Mouse (Mus musculus) kidney, postnatal 10 days (tissue): ENCODE measurements around the gene Slco6c1.

Source experiments
- DNase-seq: peaks from one replicate; pipeline ENCODE4 v3.0.0; 2021; ENCODE audit warnings: mixed read lengths

Gene Slco6c1

DNA sequence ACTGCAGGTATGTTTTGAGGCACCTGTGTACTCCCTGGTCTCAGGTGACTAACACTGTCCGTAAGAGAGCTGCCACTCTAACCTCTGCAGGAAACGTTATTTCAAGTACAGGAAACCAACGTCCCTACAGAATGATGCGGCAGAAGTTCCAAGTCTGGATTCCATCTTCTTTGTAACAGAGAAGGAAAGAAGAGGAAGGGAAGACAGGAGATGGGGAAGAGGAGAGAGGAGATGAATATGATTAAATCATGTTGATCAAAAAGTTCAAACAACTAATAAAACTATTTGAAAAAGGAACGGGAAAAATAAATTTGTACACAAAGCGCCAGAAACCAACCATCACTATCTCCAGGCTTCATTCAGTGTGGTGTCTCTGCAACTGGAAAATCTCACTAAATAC is at the start of gene Slco6c1:
Gene Slco6c1 (minus strand): TSS at position 101 of the 400 bp plus-strand sequence.
- no peak for DNase-seq

DNA sequence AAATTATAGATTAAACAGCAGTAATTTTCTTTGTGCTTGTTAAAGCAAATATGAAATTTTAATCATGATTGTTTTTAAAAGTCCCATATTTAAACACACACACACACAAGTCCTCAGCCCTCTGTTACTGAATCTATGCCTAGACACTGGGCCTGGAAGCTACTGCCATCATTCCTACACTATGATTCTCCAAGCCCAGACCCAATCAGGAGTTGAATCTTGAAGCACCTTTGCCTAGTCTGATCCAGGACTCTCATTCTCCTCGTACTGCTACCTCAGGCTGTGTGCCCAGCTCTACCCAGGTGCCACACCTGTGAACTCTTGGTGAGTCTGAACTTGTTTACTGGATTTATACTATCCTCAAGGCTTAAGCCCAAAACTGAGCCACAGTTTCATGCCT is 89.1 kb downstream of the Slco6c1 start:
- no peak for DNase-seq

DNA sequence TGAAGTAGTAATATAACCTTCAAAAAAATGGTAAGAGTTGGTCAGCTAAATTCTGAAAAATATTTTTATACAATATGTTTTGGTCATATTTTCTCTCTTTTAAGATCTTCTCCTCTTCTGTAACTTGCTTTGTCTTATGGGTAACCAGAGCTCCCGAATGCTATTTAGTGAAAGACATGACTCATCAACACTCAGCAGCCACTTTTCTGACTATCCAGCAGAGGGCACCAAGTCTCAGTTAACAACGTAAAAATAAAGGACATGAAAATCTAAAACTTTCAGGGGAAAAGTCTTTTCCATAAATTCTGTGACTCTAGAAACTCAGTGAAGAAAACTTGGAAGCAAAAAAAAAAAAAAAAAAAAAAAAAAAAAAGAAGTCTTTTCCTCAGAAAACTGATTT is 89.6 kb downstream of the Slco6c1 start:
- DNase-seq = peak; percentile 7

DNA sequence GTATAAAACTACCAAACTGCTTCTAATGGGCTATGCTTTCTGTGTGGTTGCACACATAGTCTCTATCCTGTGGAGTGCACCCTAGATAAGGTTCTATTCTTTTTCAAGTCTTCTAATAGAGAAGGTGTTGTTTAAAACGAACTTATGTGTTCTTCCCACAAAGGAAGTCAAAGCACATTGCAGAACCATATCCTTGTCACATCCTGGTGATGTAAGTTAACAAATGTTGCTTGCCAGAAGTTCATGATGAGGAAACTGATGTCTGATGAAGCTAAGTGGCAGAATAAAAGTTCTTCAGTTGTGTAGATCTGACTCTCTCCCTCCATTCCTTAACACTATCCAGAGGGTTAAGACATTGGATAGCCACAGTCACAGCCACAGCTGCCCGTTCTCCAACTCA is 90.1 kb downstream of the Slco6c1 start:
- no peak for DNase-seq

DNA sequence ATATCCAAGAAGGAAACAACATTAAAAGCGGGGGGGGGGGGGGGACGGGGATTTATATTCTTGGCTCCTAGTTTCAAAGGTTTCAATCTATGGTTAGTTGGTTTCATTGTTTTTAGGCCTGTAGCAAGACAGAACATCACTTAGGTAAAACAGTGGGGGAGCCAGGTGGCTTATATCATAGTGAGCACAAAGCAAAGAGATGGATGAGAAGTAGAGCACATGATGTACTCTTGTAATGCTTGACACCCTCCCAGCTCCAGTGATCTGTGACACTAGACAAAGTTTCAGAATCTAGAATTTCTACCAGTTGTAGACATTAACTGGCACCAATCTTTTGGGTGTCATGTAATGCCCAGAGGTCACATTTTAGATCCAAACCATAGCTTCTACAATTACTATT is 106.7 kb downstream of the Slco6c1 start:
- DNase-seq = no peak

DNA sequence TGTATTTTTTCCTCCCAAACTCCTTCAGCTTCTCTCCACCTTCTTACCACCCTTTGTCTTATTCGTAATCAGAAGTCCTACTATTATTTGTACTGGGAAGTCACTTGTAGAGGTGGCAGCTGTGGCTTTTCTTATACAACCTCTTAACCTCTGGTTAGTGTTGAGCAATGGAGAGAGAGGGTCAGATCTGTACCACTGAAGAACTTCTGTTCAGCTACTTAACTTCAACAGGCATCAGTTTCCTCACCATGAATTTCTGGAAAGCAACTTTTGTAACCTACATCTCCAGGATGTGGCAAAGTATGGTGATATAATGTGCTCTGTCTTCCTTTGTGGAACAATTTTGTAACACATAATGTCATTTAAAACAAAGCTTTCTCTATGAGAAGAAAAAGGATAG is 108.7 kb downstream of the Slco6c1 start:
- no peak for DNase-seq

DNA sequence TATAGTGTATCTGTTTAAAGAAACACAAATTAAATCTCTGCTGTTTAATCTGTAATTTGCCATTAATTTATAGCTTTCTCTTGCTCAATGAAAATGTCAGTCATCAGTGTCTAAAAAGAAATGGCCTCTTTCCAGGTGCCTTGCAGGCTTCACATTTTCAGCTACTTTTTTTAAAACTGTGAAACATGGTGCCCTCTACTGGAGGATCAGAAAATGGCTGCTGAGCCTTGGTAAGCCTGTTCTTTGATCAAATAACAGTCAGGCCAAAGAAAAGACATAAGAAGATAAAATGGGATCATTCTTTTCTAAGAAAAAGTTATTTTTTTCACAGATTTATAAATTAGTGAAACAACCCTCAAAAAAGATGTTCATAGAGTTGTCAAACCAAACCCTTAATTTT is 109.1 kb downstream of the Slco6c1 start:
- DNase-seq = peak; percentile 54
